Mouse (Mus musculus) B cell, adult 2 months (primary cell): ENCODE measurements around the gene Btd.
A peak's percentile ranks its signal among the peaks of the same experiment; 100 is the strongest.

Source experiments
- DNase-seq, 2 experiments: peaks; one replicate each; pipeline ENCODE4 v3.0.0; 2022

Gene Btd

GRCm38 (mm10) chr14:31666931-31667705 is 26.3 kb downstream of the Btd start:
- DNase-seq: peak; percentile 61 to 66

DNA sequence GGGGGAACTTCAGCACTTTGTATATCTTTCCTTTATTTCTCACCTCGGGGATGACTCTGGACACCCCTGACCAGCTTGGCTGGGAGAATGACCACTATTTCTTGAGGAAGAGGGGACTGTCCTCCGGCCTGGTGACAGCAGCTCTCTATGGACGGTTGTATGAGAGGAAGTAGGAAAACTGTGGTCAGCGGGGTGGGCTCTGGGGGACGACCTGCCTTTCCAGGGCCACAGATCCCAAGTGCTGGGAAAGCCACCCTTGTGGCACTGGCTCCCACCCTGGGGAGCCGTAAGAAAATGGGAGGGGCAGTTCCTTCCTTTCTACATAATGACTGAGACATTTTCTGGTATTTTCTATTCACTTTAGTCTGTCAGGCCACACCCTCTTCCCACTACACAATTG is 26.9 kb downstream of the Btd start:
- DNase-seq: no peak

- no peak for DNase-seq
These were observed 27.5 kb downstream of the Btd start for GRCm38 (mm10) chr14:31668326-31668725.

GRCm38 (mm10) chr14:31669161-31669611 is 28.4 kb downstream of the Btd start:
- no peak for DNase-seq

DNA sequence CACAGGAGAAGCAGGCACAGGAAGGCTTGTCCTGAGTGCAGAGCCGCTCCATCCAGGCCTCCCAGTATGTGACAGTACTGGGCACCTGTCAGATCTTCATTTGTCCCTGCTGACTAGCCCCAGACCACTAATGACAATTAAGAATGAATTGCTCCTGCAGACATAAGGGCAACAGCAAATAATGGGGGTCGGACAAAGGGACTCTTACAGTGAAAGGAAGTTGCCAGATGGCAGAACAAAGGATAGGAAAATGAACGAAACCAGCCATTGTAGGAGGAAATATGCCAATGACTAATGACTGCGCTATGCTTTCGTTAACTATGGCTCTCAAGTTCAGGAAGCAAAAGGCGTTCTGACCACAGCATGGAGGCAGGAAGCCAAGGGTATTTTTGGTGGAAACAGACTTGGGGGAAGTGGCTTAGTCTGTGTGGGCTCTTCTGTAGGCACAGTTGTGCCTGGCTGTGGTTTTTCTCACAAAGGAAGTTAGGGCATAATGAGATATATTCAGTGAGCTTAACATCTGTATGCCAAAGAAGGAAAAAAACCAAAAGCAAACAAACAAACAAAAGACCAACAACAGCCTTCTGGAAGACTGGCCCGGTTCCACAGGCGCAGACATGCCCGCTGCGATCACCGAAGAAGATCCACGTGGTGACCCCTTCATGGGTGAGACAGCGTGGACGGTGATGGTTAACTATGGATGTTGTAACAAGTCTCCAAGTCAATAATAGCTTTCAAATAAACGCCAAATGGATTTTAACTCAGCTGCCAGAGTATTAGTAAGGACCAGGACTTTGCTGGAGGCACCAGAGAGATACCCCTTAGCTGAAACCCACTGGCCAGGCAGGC is 29.0 kb downstream of the Btd start:
- peak; percentile 50 to 66 for DNase-seq

DNA sequence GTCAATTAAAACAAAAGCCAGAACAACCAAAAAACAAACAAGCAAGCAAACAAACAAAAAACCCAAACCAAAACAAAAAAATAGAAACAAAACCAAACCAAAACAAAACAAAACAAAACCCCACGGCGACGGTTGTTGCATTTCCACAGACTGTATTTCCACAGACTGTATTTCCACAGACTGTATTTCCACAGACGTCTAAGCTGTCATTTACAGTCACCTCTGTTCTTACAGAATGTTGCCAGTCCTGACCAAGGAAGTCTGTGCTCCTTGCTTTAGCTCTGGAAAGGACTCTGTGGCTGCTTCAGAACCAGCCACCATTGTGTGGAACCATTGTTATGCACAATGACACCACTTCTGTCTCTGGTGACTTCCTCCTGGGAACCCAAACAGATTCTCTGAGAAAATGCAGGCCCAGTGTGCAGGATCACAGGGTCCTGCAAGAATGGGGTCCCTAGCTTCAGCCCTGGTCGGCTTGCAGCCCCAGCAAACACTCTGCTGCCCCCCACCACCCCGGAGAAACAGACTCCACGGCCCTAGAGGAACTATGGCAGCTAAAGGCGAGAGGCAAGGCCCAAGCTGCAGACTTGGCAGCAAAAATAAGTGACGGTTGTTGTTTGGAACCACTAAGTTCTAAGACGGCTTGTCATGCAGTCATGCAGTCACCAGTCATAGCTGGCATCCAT is 30.9 kb downstream of the Btd start:
- no peak for DNase-seq

GRCm38 (mm10) chr14:31680656-31681055 is 39.8 kb downstream of the Btd start:
- DNase-seq: peak in 1 of 2 experiments; percentile 36

DNA sequence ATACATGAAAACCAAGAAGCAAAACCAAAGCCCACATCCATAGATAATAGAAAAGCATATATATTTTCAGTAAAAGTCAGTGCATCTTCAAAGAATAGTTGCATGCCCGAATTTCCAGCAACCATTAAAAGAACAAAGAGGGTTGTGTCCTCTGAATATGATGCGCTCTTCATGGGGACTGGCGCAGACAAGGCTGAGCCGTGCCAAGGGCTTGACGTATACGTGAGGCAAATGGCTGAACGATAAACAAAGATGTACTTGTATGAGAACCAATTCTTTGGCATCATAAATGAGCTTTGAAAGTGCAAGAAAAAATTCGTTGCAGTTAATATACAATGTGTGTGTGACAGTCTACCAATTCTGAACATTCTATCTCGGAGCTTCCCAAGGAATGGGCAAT is 40.5 kb downstream of the Btd start:
- DNase-seq: no peak

DNA sequence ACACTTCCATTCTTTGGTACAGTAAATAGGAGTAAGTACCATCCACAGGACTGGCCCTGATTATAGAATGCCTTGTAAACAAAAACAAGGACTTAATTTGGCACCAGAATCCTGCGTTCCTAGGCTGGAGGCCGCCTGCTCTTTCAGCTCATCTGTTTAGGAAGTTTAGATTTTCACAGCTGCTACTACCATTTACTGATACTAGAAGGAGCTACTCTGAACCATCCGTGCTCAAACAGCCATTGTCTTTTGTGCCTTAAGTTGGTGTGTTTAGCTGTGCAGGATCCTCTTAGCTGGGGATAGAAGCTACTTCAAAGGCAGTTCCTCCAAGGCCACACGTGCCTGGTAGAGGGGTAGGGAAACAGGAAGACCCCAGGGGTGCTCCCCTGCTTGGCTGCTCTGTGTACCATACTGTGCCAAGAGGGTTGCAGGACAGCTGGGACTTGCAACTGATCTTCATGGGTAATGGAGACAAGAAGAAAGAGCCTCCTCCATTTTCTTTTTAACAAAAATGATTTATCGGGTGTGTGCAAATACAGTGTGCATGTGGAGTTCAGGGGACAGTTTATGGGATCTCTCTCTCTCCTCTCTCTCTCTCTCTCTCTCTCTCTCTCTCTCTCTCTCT is 41.2 kb downstream of the Btd start:
- no peak for DNase-seq

- DNase-seq: no peak
These were observed 42.8 kb downstream of the Btd start for GRCm38 (mm10) chr14:31683610-31684009.

DNA sequence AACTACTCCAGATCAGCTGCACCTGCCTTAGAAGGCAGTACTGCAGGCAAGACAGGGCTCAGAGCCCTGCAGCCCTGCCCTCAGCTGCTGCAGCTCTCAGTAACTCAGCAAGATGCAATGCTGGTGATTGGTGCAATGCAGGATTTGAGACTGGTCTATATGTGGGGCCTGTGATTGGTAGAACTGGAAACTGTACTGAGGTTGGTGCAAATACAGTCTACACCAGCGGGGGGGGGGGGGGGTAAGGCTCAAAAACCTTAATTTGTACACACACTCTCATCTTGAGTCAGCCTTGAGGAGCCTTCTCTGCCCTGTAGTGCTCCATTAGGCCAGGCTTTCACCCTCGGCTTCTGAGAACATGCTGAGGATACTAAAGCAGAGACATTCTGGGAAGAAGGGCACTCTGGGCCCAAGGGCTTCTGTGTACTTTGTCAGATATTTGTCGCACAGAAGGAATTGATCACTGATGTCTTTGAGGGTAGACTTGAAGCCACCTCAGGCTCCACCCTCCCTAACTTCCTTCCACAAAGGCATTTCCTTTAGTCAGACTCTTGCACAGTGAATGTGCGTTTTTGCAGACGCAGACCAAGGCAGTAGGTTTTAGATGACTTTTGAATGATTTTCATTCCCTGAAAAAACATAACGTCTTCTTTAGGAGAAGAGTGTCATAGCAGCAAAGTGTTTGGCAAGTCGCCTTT is 43.7 kb downstream of the Btd start:
- no peak for DNase-seq

GRCm38 (mm10) chr14:31685680-31686079 is 44.9 kb downstream of the Btd start:
- peak; percentile 73 to 76 for DNase-seq

DNA sequence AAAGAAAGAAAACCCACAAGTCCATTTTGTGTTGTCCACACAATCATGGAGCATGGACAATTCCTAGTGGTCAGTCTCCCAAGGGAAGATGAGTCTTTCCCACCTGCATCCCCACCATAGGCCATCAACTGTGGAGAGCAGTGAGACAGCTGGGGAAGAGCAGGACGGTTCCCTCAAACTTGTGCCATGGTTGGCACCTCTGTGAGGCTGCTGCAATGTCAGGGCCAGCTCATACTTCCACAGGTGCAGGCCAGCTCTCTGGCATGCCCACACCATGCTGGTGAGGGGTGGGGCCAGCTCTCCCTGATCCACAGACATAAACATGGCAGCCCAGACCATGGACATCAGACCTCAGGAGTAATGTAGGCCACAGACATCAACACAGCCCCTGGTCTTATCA is 45.4 kb downstream of the Btd start:
- no peak for DNase-seq

- no peak for DNase-seq
These were observed 51.7 kb downstream of the Btd start for GRCm38 (mm10) chr14:31692536-31692935.

DNA sequence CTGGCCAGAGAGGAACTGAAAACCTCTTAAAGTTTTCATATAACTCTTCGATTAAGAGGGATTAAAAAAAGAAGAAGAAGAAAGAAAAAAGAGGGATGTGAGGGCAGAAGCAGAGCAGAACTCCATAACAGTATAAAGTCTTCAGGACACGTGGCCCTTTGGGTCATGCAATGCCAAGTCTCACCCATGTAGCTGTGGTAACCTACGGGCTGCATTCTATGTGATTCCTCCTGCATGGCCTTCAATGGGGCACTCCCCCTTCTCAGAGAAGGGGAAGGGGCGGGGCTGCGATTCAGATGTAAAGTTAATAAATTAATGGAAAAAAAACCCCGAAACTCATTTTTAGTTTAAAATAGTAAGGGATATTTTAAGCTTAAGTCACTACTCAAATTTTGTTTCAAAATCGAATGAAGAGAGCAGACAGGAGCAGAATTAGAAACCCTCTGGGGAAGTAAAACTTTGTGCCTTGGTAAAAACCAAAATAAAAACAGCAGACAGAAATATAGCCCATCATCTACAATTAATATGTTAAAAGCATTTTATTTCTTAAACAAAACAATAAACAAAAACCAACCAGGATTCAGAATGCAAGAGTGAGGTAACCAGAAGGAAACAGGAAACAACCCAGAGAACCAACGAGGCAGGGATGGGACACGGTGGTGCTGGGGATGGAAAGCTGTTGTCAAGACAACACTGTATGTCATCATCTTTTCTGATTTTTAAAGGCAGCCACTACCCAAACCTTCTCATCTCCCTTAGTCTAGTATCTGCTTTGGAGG is 55.6 kb downstream of the Btd start:
- peak; percentile 64 to 67 for DNase-seq

DNA sequence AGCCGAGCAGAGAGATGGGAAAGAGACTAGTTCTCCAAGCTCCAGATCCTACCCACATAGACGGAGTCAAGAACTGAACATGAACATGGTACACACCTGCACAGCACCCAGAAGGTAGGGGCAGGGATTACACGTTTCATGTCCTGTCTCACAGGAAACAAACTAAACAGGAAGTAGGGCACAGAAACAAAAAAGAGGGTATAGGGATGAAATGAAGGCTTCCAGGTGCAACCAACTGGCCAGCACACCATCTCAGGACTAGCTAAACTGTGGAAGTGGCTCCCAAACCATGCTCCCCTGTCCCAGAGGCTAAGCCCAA is 56.1 kb downstream of the Btd start:
- DNase-seq: peak; percentile 42 to 48

DNA sequence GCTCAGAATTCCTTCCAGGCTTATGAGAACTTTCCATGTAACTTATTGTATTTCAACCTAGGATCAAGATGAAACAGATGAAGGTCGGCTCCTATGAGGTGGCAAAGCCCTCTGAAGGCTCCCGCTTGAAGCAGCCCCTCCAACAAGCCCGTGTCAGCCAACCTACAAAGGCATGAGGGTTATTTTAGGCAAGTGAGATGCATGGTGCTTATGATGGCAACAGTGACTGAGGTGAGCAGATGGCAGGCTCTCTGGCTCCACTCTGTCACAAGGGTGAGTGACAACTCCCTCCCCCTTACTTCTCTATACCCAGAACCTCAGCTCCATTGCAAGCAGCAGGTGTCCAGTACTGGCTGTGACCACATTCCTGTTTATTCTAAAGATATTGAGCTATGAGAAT is 56.5 kb downstream of the Btd start:
- DNase-seq: peak; percentile 27 to 30

- DNase-seq: no peak
These were observed 56.9 kb downstream of the Btd start for GRCm38 (mm10) chr14:31697755-31698154.

- no peak for DNase-seq
These were observed 59.5 kb downstream of the Btd start for GRCm38 (mm10) chr14:31700376-31700775.

- DNase-seq: no peak
These were observed 68.5 kb downstream of the Btd start for GRCm38 (mm10) chr14:31709343-31709742.

GRCm38 (mm10) chr14:31715669-31716068 is 74.8 kb downstream of the Btd start:
- DNase-seq: no peak

DNA sequence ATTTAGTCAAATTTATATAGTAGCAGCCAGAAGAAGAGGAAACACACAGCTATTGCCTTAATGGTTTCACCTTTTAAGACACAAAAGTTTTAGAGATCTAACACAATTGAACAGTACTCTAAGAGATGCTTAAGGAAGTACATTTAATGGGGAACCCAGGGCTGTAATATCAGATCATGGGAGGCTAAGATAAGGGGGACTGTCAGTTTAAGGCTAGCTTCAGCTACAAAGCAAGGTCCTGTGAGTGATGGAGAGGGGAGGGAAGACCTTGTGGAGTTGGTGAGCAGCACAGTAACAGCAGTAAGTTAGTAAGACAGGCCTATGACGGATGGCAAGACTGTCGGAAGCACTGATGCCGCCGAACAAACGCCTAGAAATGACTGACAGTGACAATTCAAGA is 76.5 kb downstream of the Btd start:
- DNase-seq: no peak
